13 mouse cellular contexts compared by ENCODE assay signal in the genomic region with DNA sequence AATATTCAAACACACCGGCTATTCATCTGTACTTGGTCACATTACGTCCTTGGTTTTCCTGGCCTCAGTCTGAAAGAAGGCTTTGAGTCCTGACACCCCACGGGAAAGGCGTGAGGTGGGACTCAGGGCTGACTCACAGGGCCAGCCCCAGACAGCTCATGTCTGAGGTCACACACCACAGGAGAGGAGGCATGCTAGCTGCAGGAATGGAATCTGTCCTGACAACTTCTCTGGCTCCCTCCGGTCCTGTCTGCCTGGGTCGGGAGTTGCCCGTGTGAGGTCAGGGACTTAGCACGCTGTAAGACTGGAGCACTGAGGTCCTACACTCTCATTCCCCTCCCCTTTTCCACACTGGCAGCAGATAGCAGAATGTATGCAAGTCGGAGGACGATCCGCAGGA. TPM values are rescaled to one million over a fixed set of nuclear protein-coding genes. Genes with fewer than 3 reads are reported as not detected.
A peak's percentile ranks its signal among the peaks of the same experiment; 100 is the strongest.
DNase-seq lines count a peak whose midpoint lies in the region; ATAC-seq and TF ChIP-seq lines count a peak whose summit lies in the region.
"Had no signal": no experiment of that assay in that cellular context is flagged by ENCODE, and none has a peak within 500 bp of the region (broad histone marks: within the 10 kb centered on the region; RNA-seq: fewer than 3 reads in every experiment).

No protein-coding gene starts in this region.

- H3K4me1 ChIP-seq in stomach, postnatal 0 days (replicated peaks; ENCODE audit: control insufficient read depth, insufficient read depth), result no peaks in the 10 kb centered on the region; the same call in 1 of the 2 replicates

- TF ChIP-seq CTCF in stomach, postnatal 0 days (IDR thresholded peaks at IDR 0.05; ENCODE audit: low read depth), result no peak

- peak; percentile 67; the same call in 1 of the 2 replicates for ATAC-seq in stomach, postnatal 0 days (ENCODE audit: low FRiP score, low TSS enrichment)
- ATAC-seq: midbrain, embryonic 15.5 days had no signal

- H3K4me2 ChIP-seq in stomach, postnatal 0 days (replicated peaks; ENCODE audit: low read depth), result no peak overlapping the region
- H3K4me2 ChIP-seq: midbrain, embryonic 15.5 days; stomach, embryonic 15.5 days had no signal

- H3K27me3 ChIP-seq in stomach, postnatal 0 days (ENCODE audit: control insufficient read depth, insufficient read depth, low read length), result no peaks in the 10 kb centered on the region
- H3K27me3 ChIP-seq: midbrain, embryonic 15.5 days; stomach, embryonic 15.5 days had no signal

- peak; percentile 24 to 61 for DNase-seq in urinary bladder, adult 18-20 months (ENCODE audit: low spot score in 2 of 2)
- no peak for DNase-seq in urinary bladder, adult 2 months (ENCODE audit: low spot score)
- DNase-seq in R1 (ENCODE audit: low read depth, low spot score), result peak; percentile 53
- DNase-seq in kidney, adult 8-10 months, result peak; percentile 62 to 78
- no peak for DNase-seq in stomach, postnatal 0 days (ENCODE audit: low spot score)
- no peak for DNase-seq in thymus, postnatal 36 days
- no peak for DNase-seq in layer of hippocampus, adult 11-12 months (ENCODE audit: low spot score)
- DNase-seq: cerebellum, postnatal 25 days; liver; lung, postnatal 14 days; right cerebral cortex, postnatal 25 days had no signal

- H3K9ac ChIP-seq in stomach, postnatal 0 days (ENCODE audit: low read length), result no peak overlapping the region
- H3K9ac ChIP-seq: midbrain, embryonic 15.5 days; stomach, embryonic 15.5 days had no signal

- H3K9me3 ChIP-seq in stomach, postnatal 0 days (ENCODE audit: control insufficient read depth, low read length), result no peaks in the 10 kb centered on the region
- H3K9me3 ChIP-seq: midbrain, embryonic 15.5 days; stomach, embryonic 15.5 days had no signal

- 50% methylated on average over 11 of the region's 11 CpGs for WGBS in stomach, postnatal 0 days

- no peak overlapping the region for H3K4me3 ChIP-seq in stomach, postnatal 0 days (ENCODE audit: low read depth, low read length)
- H3K4me3 ChIP-seq: midbrain, embryonic 15.5 days; stomach, embryonic 15.5 days had no signal

- H3K36me3 ChIP-seq in stomach, postnatal 0 days (ENCODE audit: control insufficient read depth, insufficient read depth, low read length), result no peaks in the 10 kb centered on the region
- H3K36me3 ChIP-seq: midbrain, embryonic 15.5 days; stomach, embryonic 15.5 days had no signal

- no peak for TF ChIP-seq EP300 in stomach, postnatal 0 days (optimal IDR thresholded peaks at IDR 0.05)

- H3K27ac ChIP-seq in stomach, postnatal 0 days (replicated peaks), result no peak overlapping the region
- H3K27ac ChIP-seq: midbrain, embryonic 15.5 days; stomach, embryonic 15.5 days had no signal

RNA-seq across cellular contexts. Expression of a gene that starts 5.5 kb away (rescaled TPM):
- 56.1 and 59.8 TPM in 2 replicates for polyA plus RNA-seq in urinary bladder, adult 2 months (2012; rRNA removed)
- 15.6 and 18.5 TPM in 2 replicates for polyA plus RNA-seq in stomach, postnatal 0 days (2015; fragmentation: Nextera tagmentation; extraction: Ambion mirVana)

RNA-seq across cellular contexts. Expression of a gene that starts 31.0 kb away (rescaled TPM):
- polyA plus RNA-seq in urinary bladder, adult 2 months (2012; rRNA removed), result 139 and 141 TPM in 2 replicates
- 448 and 455 TPM in 2 replicates for polyA plus RNA-seq in stomach, postnatal 0 days (2015; fragmentation: Nextera tagmentation; extraction: Ambion mirVana)

Comparison
In these comparisons a context has a peak if more than half of its experiments do, and no peak if none do; other contexts are left out.
1. DNase-seq: peak in urinary bladder, adult 18-20 months (2 of 2), R1 (single experiment) and kidney, adult 8-10 months (2 of 2); none in urinary bladder, adult 2 months (single experiment), stomach, postnatal 0 days (single experiment), thymus, postnatal 36 days (0 of 2) and layer of hippocampus, adult 11-12 months (single experiment).